Mouse (Mus musculus): ENCODE data around the gene Ints6. TPM values are rescaled to one million over a fixed set of nuclear protein-coding genes. Genes with fewer than 3 reads are reported as not detected.

Gene Ints6
- polyA plus RNA-seq, 1 experiment = 7.2 TPM

DNA sequence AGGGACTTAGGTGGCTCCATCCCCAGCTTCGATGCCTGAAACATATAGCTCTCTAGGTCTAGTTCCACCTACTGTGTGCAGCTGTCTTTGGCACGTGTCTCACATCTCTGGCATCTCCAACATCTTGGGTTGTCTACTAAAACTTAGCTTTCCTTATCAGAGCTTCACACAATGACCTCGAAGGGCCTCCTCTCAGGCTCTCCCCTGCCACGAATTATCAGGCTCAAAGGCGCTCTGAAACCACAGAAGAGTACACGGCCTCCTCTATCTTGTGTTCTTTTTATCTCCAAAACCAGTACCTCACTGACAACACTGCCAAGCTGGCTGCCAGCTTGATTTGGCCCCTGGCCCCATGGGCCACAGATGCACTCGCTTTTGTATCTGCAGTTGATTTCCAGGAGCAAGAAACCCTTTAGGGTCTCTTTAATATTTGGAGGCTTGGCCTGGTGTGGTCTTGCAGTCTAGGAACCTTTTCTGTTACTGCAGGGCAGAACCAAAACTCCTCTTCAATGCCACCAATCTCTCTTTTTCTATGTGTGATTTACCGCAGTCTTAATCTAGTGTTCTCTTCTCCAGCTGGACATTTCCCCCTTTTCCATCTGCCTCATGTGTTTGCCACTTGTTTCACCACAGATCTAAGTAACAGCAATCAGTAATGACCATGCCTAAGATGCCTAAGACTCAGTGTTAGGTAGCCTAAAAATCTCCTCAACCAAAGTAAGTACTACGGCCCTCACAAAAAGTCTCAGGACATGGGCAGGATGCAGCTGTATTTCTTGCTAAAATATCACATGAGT lies 19.7 kb upstream of the Ints6 start:
- H3K79me2 ChIP-seq (ENCODE audit: control insufficient read depth, insufficient read depth) = no peaks in the 10 kb centered on the region
- no peak overlapping the region for H3K4me2 ChIP-seq (ENCODE audit: low read depth)
- no peaks in the 10 kb centered on the region for H3K27me3 ChIP-seq (ENCODE audit: control insufficient read depth, insufficient read depth, insufficient read length)
- H3ac ChIP-seq (ENCODE audit: control insufficient read depth, insufficient read length) = no peak overlapping the region
- H3K36me3 ChIP-seq (ENCODE audit: control insufficient read depth, insufficient read depth) = no peaks in the 10 kb centered on the region
- no peak overlapping the region for H3K4me3 ChIP-seq
- TF ChIP-seq SRF (IDR thresholded peaks at IDR 0.05; ENCODE audit: control insufficient read depth, insufficient read length, low read depth) = no peak
- no peak for TF ChIP-seq POLR2AphosphoS2 (IDR thresholded peaks at IDR 0.05; ENCODE audit: insufficient read length, low read depth)
- no peak for TF ChIP-seq REST (IDR thresholded peaks at IDR 0.05; ENCODE audit: insufficient read depth, insufficient read length)
- TF ChIP-seq TCF12 (IDR thresholded peaks at IDR 0.05; ENCODE audit: insufficient read depth, poor library complexity, severe bottlenecking) = no peak
- TF ChIP-seq MYOG (IDR thresholded peaks at IDR 0.05; ENCODE audit: control insufficient read depth in 1 of 3, insufficient read depth in 1 of 3, insufficient read length in 2 of 3, low read depth in 2 of 3) = no peak
- no peak for TF ChIP-seq MAX (IDR thresholded peaks at IDR 0.05; ENCODE audit: low read depth)
- TF ChIP-seq USF1 (IDR thresholded peaks at IDR 0.05; ENCODE audit: low read depth) = no peak
- TF ChIP-seq POLR2A (IDR thresholded peaks at IDR 0.05; ENCODE audit: insufficient read length, low read depth) = no peak
- TF ChIP-seq E2F4 (IDR thresholded peaks at IDR 0.05; ENCODE audit: insufficient read depth) = no peak
- TF ChIP-seq MYOD1 (IDR thresholded peaks at IDR 0.05; ENCODE audit: control insufficient read depth in 1 of 3, insufficient read length in 2 of 3, low read depth in 2 of 3) = no peak
- no peak for TF ChIP-seq CEBPB (IDR thresholded peaks at IDR 0.05; ENCODE audit: insufficient read depth, poor library complexity, severe bottlenecking)
- TF ChIP-seq TCF3 (IDR thresholded peaks at IDR 0.05; ENCODE audit: insufficient read length, low read depth) = no peak

- no peak for TF ChIP-seq POLR2AphosphoS2 (IDR thresholded peaks at IDR 0.05; ENCODE audit: insufficient read length, low read depth)
- TF ChIP-seq MYOG (IDR thresholded peaks at IDR 0.05; ENCODE audit: control insufficient read depth in 1 of 3, insufficient read depth in 1 of 3, insufficient read length in 2 of 3, low read depth in 2 of 3) = no peak
- no peak for TF ChIP-seq SRF (IDR thresholded peaks at IDR 0.05; ENCODE audit: control insufficient read depth, insufficient read length, low read depth)
- TF ChIP-seq TCF12 (IDR thresholded peaks at IDR 0.05; ENCODE audit: insufficient read depth, poor library complexity, severe bottlenecking) = no peak
- no peak for TF ChIP-seq CEBPB (IDR thresholded peaks at IDR 0.05; ENCODE audit: insufficient read depth, poor library complexity, severe bottlenecking)
- H3K36me3 ChIP-seq (ENCODE audit: control insufficient read depth, insufficient read depth) = no peaks in the 10 kb centered on the region
- H3K4me3 ChIP-seq = no peak overlapping the region
- no peak overlapping the region for H3ac ChIP-seq (ENCODE audit: control insufficient read depth, insufficient read length)
- H3K27me3 ChIP-seq (ENCODE audit: control insufficient read depth, insufficient read depth, insufficient read length) = no peaks in the 10 kb centered on the region
- H3K4me2 ChIP-seq (ENCODE audit: low read depth) = no peak overlapping the region
- no peaks in the 10 kb centered on the region for H3K79me2 ChIP-seq (ENCODE audit: control insufficient read depth, insufficient read depth)
These were observed 17.1 kb upstream of the Ints6 start for GRCm38 (mm10) chr14:62778095-62778494.

DNA sequence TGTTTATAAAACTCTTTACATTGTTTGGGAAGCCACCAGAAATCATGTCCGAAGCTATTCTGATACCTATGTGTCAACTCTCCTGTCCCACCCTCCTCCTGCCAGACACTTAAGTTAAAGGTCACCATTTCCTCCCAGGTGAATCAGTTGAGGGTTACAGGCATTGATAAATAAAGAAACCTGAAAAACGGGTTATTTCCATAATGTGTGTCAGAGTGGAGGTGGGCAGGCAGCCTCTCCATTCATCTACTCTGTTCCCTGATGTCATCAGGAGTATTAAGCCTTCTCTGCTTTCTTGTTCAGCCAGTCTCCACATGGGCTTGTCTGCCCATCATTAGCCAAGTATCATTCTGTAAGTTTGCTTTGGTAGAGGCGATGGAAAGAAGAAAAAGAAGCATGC lies 14.1 kb upstream of the Ints6 start:
- no peak overlapping the region for H3ac ChIP-seq (ENCODE audit: control insufficient read depth, insufficient read length)
- H3K4me3 ChIP-seq = no peak overlapping the region
- no peaks in the 10 kb centered on the region for H3K79me2 ChIP-seq (ENCODE audit: control insufficient read depth, insufficient read depth)
- H3K4me2 ChIP-seq (ENCODE audit: low read depth) = no peak overlapping the region
- H3K36me3 ChIP-seq (ENCODE audit: control insufficient read depth, insufficient read depth) = no peaks in the 10 kb centered on the region
- H3K27me3 ChIP-seq (ENCODE audit: control insufficient read depth, insufficient read depth, insufficient read length) = no peaks in the 10 kb centered on the region
- no peak for TF ChIP-seq MYOD1 (IDR thresholded peaks at IDR 0.05; ENCODE audit: control insufficient read depth in 1 of 3, insufficient read length in 2 of 3, low read depth in 2 of 3)
- no peak for TF ChIP-seq MYOG (IDR thresholded peaks at IDR 0.05; ENCODE audit: control insufficient read depth in 1 of 3, insufficient read depth in 1 of 3, insufficient read length in 2 of 3, low read depth in 2 of 3)
- TF ChIP-seq E2F4 (IDR thresholded peaks at IDR 0.05; ENCODE audit: insufficient read depth) = no peak
- no peak for TF ChIP-seq REST (IDR thresholded peaks at IDR 0.05; ENCODE audit: insufficient read depth, insufficient read length)
- no peak for TF ChIP-seq CEBPB (IDR thresholded peaks at IDR 0.05; ENCODE audit: insufficient read depth, poor library complexity, severe bottlenecking)
- TF ChIP-seq MAX (IDR thresholded peaks at IDR 0.05; ENCODE audit: low read depth) = no peak
- TF ChIP-seq TCF3 (IDR thresholded peaks at IDR 0.05; ENCODE audit: insufficient read length, low read depth) = no peak
- TF ChIP-seq POLR2AphosphoS2 (IDR thresholded peaks at IDR 0.05; ENCODE audit: insufficient read length, low read depth) = no peak
- TF ChIP-seq TCF12 (IDR thresholded peaks at IDR 0.05; ENCODE audit: insufficient read depth, poor library complexity, severe bottlenecking) = no peak
- no peak for TF ChIP-seq SRF (IDR thresholded peaks at IDR 0.05; ENCODE audit: control insufficient read depth, insufficient read length, low read depth)
- TF ChIP-seq USF1 (IDR thresholded peaks at IDR 0.05; ENCODE audit: low read depth) = no peak
- TF ChIP-seq POLR2A (IDR thresholded peaks at IDR 0.05; ENCODE audit: insufficient read length, low read depth) = no peak

- Histone ChIP-seq H3K79me2 (ENCODE audit: control insufficient read depth, insufficient read depth) (no peaks in the 10 kb centered on the region), H3K4me3 (no peak overlapping the region), H3K27me3 (ENCODE audit: control insufficient read depth, insufficient read depth, insufficient read length) (no peaks in the 10 kb centered on the region), H3K4me2 (ENCODE audit: low read depth) (no peak overlapping the region), H3ac (ENCODE audit: control insufficient read depth, insufficient read length) (no peak overlapping the region), H3K36me3 (ENCODE audit: control insufficient read depth, insufficient read depth) (no peaks in the 10 kb centered on the region)
- TF ChIP-seq MAX (IDR thresholded peaks at IDR 0.05; ENCODE audit: low read depth) (no peak), TCF3 (IDR thresholded peaks at IDR 0.05; ENCODE audit: insufficient read length, low read depth) (no peak), MYOG (IDR thresholded peaks at IDR 0.05; ENCODE audit: control insufficient read depth in 1 of 3, insufficient read depth in 1 of 3, insufficient read length in 2 of 3, low read depth in 2 of 3) (no peak), TCF12 (IDR thresholded peaks at IDR 0.05; ENCODE audit: insufficient read depth, poor library complexity, severe bottlenecking) (no peak), REST (IDR thresholded peaks at IDR 0.05; ENCODE audit: insufficient read depth, insufficient read length) (no peak), MYOD1 (IDR thresholded peaks at IDR 0.05; ENCODE audit: control insufficient read depth in 1 of 3, insufficient read length in 2 of 3, low read depth in 2 of 3) (no peak), POLR2A (IDR thresholded peaks at IDR 0.05; ENCODE audit: insufficient read length, low read depth) (no peak), SRF (IDR thresholded peaks at IDR 0.05; ENCODE audit: control insufficient read depth, insufficient read length, low read depth) (no peak), E2F4 (IDR thresholded peaks at IDR 0.05; ENCODE audit: insufficient read depth) (no peak), POLR2AphosphoS2 (IDR thresholded peaks at IDR 0.05; ENCODE audit: insufficient read length, low read depth) (no peak)
These were observed 13.3 kb upstream of the Ints6 start for GRCm38 (mm10) chr14:62774246-62774645.
